Mouse (Mus musculus): ENCODE measurements at regions not wholly inside any gene's neighbourhood (a gene's known extent, or its start where the extent isn't known, plus 50 kb on each side); places are given as distances from the start of the nearest gene placed in this dataset.

DNA sequence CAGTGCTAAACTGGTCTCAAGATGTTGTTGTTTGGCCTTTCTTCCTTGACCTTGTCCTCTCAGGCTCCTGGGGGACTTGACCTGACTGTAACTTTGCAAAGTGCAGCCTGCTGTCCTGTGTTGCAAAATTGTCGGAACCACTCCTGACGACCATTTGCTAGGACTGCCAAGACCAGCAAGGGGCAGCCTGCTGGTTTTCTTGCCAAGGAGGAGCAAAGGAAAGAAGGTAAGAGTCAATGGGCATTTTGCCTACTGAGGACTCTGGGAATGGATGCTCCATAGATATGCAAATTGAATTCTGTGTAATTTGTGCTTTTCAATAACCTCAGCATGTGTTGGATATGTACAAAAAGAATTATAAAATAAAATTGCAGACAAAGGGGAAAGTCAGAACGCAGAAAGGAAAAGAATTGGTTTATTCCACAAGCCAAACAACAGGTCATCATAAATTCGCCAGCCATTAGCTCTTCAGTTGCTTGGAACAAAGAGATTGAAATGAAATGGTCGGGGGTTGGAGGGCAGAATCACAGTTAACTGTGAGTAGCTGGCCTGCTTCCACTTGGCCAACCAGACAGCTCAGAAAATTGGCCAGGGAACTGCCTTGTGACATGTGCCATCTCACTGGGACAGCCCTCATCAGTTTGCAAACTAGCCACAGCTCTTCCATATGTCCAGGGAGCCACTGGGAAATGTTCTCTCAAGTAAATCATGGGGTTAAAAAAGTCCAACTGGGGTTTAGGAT lies 256.5 kb upstream of the Gm10192 start:
- no peak overlapping the region for H3K27ac ChIP-seq

DNA sequence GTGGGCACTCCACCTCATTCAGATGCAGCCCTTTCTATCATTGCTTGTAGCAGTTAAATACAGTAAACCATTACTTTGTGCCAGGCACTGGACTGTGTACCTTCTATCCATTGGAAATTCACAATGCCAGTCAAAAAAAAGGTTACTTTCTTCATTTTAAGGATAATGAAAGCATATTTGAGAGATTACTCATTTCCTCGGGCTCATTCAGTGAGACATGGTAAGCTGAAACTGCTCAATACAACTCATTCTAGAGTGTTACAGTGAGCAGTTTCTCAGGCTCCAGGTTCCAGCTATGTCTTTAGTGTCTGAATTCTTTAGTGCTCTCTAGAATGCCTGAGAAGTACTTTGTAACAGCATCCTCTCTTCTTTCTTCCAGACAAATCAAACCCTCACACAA lies 249.7 kb upstream of the Gm10192 start:
- no peak for DNase-seq (ENCODE audit: extremely low spot score in 1 of 2, low spot score in 2 of 2)
- intact Hi-C loops (cut with DNase I) = no loop called here
- no peak for TF ChIP-seq CTCF (IDR thresholded peaks at IDR 0.05)
- Histone ChIP-seq H3K4me3 (no peak overlapping the region), H3K27ac (no peak overlapping the region)

More for the DNA sequence above, 256.5 kb upstream of the Gm10192 start:
- intact Hi-C loops (cut with DNase I) = no loop called here
- DNase-seq (ENCODE audit: extremely low spot score in 1 of 2, low spot score in 2 of 2) = no peak
- H3K4me3 ChIP-seq = no peak overlapping the region
- no peak for TF ChIP-seq CTCF (IDR thresholded peaks at IDR 0.05)

DNA sequence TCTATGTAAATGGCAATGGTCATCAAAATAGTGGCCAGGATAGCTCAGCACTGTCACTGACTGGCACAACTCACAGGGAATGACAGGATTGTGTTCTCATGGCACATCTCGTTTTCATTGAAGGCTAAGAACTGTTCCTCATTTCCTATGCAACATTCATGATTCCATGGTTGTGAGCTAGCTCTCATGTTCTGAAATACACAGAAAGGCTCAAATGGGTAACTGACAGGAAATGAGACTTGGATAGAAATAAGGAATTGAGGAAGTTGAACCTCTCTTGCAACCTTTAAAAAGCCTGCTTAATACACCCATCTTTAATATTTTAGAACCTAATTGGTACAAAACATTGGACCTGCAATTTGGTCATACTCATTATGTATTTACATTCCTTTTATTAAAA lies 249.1 kb upstream of the Gm10192 start:
- no peak for TF ChIP-seq CTCF (IDR thresholded peaks at IDR 0.05)
- Histone ChIP-seq H3K27ac (no peak overlapping the region), H3K4me3 (no peak overlapping the region)
- intact Hi-C loops (cut with DNase I) = no loop called here
- no peak for DNase-seq (ENCODE audit: extremely low spot score in 1 of 2, low spot score in 2 of 2)

DNA sequence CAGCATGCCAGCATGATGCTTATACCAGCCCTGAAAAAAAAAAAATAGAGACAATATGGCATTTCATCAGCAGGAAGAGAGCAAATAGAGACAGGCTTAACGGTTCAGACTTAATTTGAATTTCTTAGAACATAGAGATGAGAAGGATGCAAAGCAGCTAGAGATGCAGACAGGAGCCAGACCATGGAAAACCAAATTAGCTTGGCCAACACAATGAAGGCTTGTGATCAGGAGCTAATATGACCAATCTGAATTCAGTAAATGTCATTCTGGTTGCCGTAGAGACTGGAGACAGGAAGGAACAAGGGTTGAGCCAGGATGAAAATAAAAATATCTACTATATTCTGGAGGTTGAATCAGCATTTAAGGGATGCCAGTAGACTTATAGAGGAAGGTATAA lies 248.3 kb upstream of the Gm10192 start:
- no peak overlapping the region for H3K27ac ChIP-seq
- intact Hi-C loops (cut with DNase I) = no loop called here
- no peak overlapping the region for H3K4me3 ChIP-seq
- no peak for TF ChIP-seq CTCF (IDR thresholded peaks at IDR 0.05)
- no peak for DNase-seq (ENCODE audit: extremely low spot score in 1 of 2, low spot score in 2 of 2)

DNA sequence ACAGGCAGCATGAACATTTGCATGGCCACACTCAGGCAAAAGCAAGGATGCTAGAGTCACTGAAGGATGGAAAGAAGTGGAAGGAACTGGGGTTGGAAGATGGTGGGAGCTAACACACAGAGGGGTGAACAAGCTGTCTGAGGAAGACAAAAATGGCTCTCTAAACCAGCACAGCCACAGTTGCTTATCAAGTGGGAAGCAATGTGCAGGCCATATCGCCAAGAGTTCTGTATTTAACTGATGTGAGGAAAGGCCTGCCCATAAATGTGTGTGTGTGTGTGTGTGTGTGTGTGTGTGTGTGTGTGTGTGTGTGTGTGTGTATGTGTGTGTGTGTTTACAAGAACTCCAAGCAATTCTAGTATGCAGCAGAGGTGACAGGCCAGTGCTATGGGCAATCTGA lies 236.9 kb upstream of the Gm10192 start:
- TF ChIP-seq CTCF (IDR thresholded peaks at IDR 0.05) = no peak
- intact Hi-C loops (cut with DNase I) = no loop called here
- Histone ChIP-seq H3K4me3 (no peak overlapping the region), H3K27ac (no peak overlapping the region)
- DNase-seq (ENCODE audit: extremely low spot score in 1 of 2, low spot score in 2 of 2) = no peak

DNA sequence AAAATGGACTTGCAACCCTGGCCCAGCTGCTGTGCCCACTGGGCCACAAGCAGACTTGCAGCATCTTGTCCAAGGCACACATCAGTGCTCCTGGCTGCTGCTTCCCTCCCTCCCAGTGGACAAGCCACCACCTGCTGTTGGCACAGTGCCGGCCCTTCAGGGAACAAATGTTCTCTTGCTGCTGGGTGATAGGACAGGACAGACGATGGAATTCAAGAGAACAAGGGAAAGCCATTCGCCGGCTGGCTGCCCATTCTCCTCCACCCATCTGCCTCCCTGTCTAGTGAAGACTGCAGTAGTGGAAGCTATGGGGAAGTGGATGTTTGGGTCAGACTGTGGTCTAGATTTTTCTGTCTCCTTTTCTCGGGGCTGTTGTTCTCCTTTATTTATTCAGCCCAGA lies 235.7 kb upstream of the Gm10192 start:
- H3K4me3 ChIP-seq = no peak overlapping the region
- DNase-seq (ENCODE audit: extremely low spot score in 1 of 2, low spot score in 2 of 2) = peak; percentile 9 to 10
- TF ChIP-seq CTCF (IDR thresholded peaks at IDR 0.05) = no peak
- H3K27ac ChIP-seq = no peak overlapping the region
- intact Hi-C loops (cut with DNase I) = no loop called here

DNA sequence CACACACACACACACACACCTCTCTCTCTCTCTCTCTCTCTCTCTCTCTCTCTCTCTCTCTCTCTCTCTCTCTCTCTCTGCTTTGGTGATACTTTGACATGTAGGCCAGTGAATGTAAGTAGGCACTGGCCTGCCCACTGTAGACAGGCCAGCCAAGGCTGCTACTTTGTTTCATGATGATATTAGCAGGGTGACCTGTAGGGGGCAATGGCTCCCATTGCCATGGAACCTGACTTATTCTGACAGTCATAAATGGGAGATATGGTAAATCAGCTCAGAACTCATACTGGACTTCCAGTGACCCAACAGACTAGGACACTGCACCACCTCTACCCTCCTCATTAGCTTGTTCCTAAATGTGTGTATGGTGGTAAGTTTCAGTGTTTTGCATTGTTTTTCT lies 235.0 kb upstream of the Gm10192 start:
- Histone ChIP-seq H3K4me3 (no peak overlapping the region), H3K27ac (no peak overlapping the region)
- intact Hi-C loops (cut with DNase I) = no loop called here
- no peak; the same call in 1 of the 2 replicates for TF ChIP-seq CTCF (IDR thresholded peaks at IDR 0.05)
- DNase-seq (ENCODE audit: extremely low spot score in 1 of 2, low spot score in 2 of 2) = no peak

DNA sequence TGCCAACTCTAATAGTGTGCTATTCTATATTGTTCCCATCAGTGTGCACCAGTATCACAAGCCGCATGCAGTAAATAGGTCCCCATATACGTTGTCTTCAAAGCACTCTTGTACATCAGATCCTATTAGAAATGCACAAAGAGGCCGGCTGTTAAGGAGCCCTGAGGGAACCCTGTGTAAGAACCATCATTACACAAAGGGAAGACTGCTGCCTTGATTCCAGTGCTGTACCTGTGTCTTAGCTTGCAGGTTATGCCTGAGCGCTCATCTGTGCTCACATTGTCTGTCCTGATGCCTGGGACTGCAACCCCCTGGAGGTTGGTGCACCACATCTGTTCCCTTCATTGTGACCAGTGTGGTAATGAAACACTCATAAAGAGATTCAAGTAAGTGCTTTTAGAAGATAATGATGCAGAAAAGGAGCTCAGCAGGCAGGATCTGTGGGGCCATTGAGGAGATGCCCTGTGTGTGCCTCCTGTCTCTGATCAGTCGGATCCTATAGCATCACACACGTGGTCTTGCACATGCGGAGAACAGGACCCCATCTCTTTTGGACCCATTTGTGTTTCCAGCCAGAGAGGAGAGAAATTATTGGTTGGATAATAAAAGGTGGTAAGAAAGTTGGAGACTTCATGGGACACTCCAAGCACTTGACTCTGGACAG lies 225.8 kb upstream of the Gm10192 start:
- TF ChIP-seq CTCF (IDR thresholded peaks at IDR 0.05) = no peak
- intact Hi-C loops (cut with DNase I) = no loop called here
- DNase-seq (ENCODE audit: extremely low spot score in 1 of 2, low spot score in 2 of 2) = no peak
- Histone ChIP-seq H3K27ac (no peak overlapping the region), H3K4me3 (no peak overlapping the region)

DNA sequence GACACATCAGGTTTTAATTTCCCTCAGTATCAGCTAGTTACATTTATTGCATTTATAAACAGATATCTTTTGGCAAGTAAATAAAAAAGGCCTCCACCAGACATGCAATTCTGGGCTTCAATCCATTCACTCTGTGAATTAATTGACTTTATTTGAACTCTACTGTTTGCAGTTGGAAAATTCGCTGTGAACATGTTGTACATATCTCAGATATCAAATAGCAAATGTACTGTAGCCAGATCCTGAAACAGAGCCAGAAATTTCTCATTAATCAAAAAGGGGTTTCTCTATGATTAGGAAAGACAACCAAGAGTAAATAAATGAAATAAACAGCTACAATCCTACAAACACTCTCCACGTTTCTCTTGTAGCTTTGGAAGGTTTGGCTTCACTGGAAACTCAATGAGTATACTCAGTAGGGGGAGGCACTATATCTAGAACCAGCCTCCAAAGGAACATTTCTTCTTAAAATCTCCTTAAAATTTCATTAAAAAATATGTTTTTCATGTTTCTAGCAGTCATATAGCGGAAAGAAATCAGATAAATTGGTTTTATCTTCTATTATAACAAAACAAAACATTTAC lies 211.8 kb upstream of the Gm10192 start:
- intact Hi-C loops (cut with DNase I) = no loop called here
- no peak for DNase-seq (ENCODE audit: extremely low spot score in 1 of 2, low spot score in 2 of 2)
- TF ChIP-seq CTCF (IDR thresholded peaks at IDR 0.05) = no peak

DNA sequence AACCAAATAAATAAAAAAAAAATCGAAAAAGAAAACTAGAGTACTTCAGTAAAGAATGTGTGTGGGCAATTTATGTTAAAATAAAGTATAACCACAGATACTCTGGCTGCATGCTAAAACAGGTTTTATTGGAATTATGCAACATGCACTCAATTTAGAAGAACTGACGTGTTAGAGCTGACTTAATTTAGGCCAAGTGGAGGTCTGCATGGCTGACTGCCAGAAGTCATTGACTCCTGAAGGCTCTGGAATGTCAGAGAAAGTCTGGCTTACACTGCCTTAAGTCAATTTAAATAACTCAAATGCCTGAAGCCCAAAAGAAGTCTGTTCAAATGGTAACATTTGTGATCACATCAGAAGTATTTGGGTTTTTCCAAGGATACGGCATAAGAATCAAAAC lies 198.1 kb upstream of the Gm10192 start:
- H3K27ac ChIP-seq = no peak overlapping the region
- no peak overlapping the region for H3K4me3 ChIP-seq
- DNase-seq (ENCODE audit: extremely low spot score in 1 of 2, low spot score in 2 of 2) = no peak
- TF ChIP-seq CTCF (IDR thresholded peaks at IDR 0.05) = no peak
- intact Hi-C loops (cut with DNase I) = no loop called here

More for the DNA sequence above, 211.8 kb upstream of the Gm10192 start:
- Histone ChIP-seq H3K27ac (no peak overlapping the region), H3K4me3 (no peak overlapping the region)

DNA sequence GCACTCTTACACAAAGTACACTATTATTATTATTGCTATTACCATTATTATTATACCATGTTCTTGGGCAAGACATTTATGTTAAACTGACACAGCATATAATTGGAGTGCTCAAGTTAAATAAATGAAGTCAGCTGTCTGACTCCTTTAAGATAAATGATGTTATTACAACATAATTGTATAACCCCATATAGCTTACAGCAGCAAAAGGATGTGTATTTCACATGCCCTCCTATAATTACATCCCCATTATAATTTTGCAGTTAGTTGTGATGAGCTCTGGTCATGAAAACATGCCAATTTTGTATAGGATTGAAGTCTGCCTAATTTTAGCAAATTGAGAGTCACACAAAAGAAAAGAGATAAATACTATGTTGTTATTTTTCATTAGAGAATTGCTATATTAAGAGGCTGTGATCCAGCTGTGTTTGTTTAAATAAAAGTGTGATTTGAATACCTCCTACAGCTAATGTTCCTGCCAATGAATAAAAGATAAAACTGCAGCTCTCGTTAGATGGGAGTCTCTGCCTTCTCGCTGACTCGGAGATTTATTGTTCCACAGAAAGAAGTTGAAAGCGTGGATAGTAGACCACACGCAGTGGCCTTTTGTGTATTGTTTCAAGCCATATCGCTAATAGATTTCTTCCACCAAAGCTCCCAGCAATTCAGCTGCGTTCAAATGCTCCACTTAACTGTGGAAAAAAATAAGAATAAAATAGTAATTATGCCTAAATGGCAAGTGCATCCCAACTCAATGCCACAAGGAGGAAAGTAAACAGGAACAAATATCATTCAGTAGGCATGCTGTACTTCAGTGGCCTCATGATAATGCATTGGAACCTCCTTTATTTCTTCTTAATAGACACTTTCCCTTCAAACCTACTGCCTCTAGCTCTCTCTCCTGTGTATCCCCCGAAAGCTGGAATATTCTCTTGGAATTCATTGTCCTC lies 194.9 kb upstream of the Gm10192 start:
- no peak for TF ChIP-seq CTCF (IDR thresholded peaks at IDR 0.05)

DNA sequence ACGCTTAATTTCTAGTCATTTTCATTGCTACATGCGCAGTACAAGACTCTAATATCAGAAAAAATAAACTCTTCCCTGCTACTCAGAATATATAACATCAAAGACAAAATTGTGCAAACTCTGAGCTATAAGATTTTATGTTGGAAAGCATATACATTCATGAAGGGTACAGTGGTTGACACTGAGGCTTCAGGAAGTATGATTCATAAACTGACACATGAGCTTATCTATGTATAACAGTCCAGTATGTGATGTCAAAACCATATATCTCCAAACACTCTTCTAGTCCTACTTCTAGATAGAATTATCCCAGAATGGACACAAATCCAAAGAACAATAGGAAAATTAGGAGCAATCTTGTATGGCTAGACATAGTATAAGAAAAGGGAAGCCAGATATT lies 177.5 kb upstream of the Gm10192 start:
- Histone ChIP-seq H3K27ac (no peak overlapping the region), H3K4me3 (no peak overlapping the region)
- intact Hi-C loops (cut with DNase I) = no loop called here
- no peak for DNase-seq (ENCODE audit: extremely low spot score in 1 of 2, low spot score in 2 of 2)
- TF ChIP-seq CTCF (IDR thresholded peaks at IDR 0.05) = no peak

More for the DNA sequence above, 194.9 kb upstream of the Gm10192 start:
- no peak for DNase-seq (ENCODE audit: extremely low spot score in 1 of 2, low spot score in 2 of 2)
- H3K27ac ChIP-seq = no peak overlapping the region
- no peak overlapping the region for H3K4me3 ChIP-seq
- intact Hi-C loops (cut with DNase I) = no loop called here

All from left cerebral cortex, adult 2 months (tissue).